Mouse (Mus musculus): ENCODE results near the gene Olfr324. TPM values are rescaled to one million over a fixed set of nuclear protein-coding genes. Genes with fewer than 3 reads are reported as not detected.

Olfr324 gene
- polyA plus RNA-seq, 1 experiment from 2014 or later = not detected

DNA sequence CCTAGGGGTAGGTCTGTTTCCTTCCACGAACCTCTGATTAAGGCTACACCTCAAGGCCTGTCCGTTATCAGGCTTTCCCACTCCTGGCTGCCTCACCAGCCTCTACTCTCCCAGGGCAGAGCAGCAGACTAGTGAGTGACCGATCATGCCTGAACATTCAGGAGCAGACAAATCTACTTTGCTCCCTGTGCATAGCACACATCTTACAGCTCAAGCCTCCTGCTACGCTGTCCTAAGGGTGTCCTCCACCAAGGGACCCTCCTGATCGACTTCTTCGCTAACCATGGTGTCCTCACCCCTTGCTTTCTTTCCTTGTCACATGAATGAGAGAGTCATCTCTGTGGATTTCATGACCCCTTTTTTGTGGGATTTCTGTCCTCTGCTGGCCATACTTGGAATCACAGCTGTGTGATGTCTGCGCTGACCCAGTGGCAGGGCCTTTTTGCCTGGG, 7.0 kb upstream of the Olfr324 start:
- Histone ChIP-seq H3K27me3 (replicated peaks; ENCODE audit: control insufficient read depth, insufficient read depth, low read length) (peaks cover 17% of the 10 kb centered on the region; the same call in 1 of the 2 replicates), H3K27ac (ENCODE audit: low read depth, low read length) (no peak overlapping the region), H3K4me1 (replicated peaks; ENCODE audit: control insufficient read depth, insufficient read depth, low read length) (no peaks in the 10 kb centered on the region), H3K4me2 (replicated peaks; ENCODE audit: low read depth) (no peak overlapping the region), H3K36me3 (ENCODE audit: control insufficient read depth, insufficient read depth) (no peaks in the 10 kb centered on the region), H3K9me3 (ENCODE audit: control insufficient read depth) (no peaks in the 10 kb centered on the region), H3K9ac (ENCODE audit: low read depth, low read length) (no peak overlapping the region), H3K4me3 (ENCODE audit: low read depth, low read length) (no peak overlapping the region)
- ATAC-seq = no peak
- 72% methylated on average over 7 of the region's 7 CpGs for WGBS
- peak; percentile 81 for TF ChIP-seq CTCF (IDR thresholded peaks at IDR 0.05; ENCODE audit: low read depth)

DNA sequence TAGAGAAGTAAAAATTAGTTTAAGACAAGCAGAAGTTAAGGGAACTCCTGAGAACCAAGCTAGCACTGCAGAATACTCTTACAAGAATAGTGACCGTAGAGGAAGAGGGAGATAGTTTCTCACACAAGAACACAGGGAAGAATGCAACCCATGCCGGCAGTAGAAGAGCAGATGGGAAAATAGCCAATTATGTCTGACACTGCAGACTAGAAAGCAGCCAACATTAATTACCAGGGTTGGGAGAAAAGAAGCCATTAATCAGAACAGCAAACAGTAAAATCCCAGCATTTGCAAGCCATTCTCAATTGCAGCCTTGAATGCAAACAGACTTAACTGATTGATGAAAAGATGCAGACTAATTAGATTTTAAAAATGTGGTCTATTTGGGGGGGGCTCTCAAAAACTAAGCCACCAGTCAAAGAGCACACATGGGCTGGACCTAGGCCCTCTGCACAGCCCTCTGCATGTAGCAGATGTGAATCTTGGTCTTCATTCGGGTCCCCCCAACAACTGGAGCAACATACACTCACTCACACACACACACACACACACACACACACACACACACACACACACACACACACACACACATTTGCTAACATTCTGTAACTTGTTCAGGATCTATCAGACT, 6.2 kb upstream of the Olfr324 start:
- no peaks in the 10 kb centered on the region for H3K4me1 ChIP-seq (replicated peaks; ENCODE audit: control insufficient read depth, insufficient read depth, low read length)
- H3K9ac ChIP-seq (ENCODE audit: low read depth, low read length) = no peak overlapping the region
- no peak overlapping the region for H3K4me3 ChIP-seq (ENCODE audit: low read depth, low read length)
- 66% methylated on average over 3 of the region's 3 CpGs for WGBS
- no peak overlapping the region for H3K27ac ChIP-seq (ENCODE audit: low read depth, low read length)
- H3K4me2 ChIP-seq (replicated peaks; ENCODE audit: low read depth) = no peak overlapping the region
- H3K9me3 ChIP-seq (ENCODE audit: control insufficient read depth) = no peaks in the 10 kb centered on the region
- H3K36me3 ChIP-seq (ENCODE audit: control insufficient read depth, insufficient read depth) = no peaks in the 10 kb centered on the region
- H3K27me3 ChIP-seq (replicated peaks; ENCODE audit: control insufficient read depth, insufficient read depth, low read length) = peaks cover 23% of the 10 kb centered on the region
- no peak for ATAC-seq
- no peak for TF ChIP-seq CTCF (IDR thresholded peaks at IDR 0.05; ENCODE audit: low read depth)

DNA sequence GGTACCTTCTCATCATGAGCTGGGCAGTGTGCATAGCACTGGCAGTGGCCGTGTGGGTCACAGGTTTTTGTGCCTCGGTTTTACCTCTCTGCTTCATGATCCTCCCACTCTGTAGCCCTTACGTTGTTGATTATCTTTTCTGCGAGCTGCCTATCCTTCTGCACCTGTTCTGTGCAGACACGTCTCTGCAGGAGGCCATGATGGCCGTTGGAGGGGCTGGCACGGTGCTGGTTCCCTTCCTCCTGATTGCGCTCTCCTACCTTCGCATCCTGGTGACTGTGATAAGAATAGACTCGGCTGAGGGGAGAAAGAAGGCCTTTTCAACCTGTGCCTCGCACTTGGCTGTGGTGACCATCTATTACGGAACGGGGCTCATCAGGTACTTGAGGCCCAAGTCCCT, 2.9 kb downstream of the Olfr324 start:
- Histone ChIP-seq H3K27me3 (replicated peaks; ENCODE audit: control insufficient read depth, insufficient read depth, low read length) (peaks cover 60% of the 10 kb centered on the region), H3K9ac (ENCODE audit: low read depth, low read length) (no peak overlapping the region), H3K4me2 (replicated peaks; ENCODE audit: low read depth) (no peak overlapping the region), H3K36me3 (ENCODE audit: control insufficient read depth, insufficient read depth) (no peaks in the 10 kb centered on the region), H3K4me1 (replicated peaks; ENCODE audit: control insufficient read depth, insufficient read depth, low read length) (no peaks in the 10 kb centered on the region), H3K4me3 (ENCODE audit: low read depth, low read length) (no peak overlapping the region), H3K9me3 (ENCODE audit: control insufficient read depth) (no peaks in the 10 kb centered on the region), H3K27ac (ENCODE audit: low read depth, low read length) (no peak overlapping the region)
- ATAC-seq = no peak
- no peak for TF ChIP-seq CTCF (IDR thresholded peaks at IDR 0.05; ENCODE audit: low read depth)
- 83% methylated on average over 13 of the region's 13 CpGs for WGBS

DNA sequence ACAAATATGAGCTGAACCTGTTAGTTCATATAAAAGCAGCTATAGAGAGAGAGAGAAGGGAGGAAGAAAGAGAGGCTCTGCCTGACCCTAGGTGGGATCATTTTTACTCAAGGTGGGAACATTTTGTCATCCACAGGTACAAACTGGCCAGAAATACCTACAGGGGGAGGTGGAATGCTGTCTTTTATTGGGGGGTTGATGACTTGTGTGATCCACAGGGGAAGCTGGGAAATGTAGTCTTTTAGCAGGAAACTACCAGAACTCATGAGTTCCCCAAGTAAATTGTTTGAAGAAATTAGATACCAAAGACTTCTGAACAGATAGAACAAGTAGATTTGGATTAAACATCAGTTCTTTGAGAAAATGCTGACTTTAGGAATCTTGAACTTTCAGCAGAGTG, 7.1 kb downstream of the Olfr324 start:
- Histone ChIP-seq H3K27me3 (replicated peaks; ENCODE audit: control insufficient read depth, insufficient read depth, low read length) (peaks cover 68% of the 10 kb centered on the region), H3K4me1 (replicated peaks; ENCODE audit: control insufficient read depth, insufficient read depth, low read length) (no peaks in the 10 kb centered on the region), H3K27ac (ENCODE audit: low read depth, low read length) (no peak overlapping the region), H3K4me2 (replicated peaks; ENCODE audit: low read depth) (no peak overlapping the region), H3K4me3 (ENCODE audit: low read depth, low read length) (no peak overlapping the region), H3K36me3 (ENCODE audit: control insufficient read depth, insufficient read depth) (no peaks in the 10 kb centered on the region), H3K9ac (ENCODE audit: low read depth, low read length) (no peak overlapping the region), H3K9me3 (ENCODE audit: control insufficient read depth) (no peaks in the 10 kb centered on the region)
- TF ChIP-seq CTCF (IDR thresholded peaks at IDR 0.05; ENCODE audit: low read depth) = no peak
- no peak for ATAC-seq

DNA sequence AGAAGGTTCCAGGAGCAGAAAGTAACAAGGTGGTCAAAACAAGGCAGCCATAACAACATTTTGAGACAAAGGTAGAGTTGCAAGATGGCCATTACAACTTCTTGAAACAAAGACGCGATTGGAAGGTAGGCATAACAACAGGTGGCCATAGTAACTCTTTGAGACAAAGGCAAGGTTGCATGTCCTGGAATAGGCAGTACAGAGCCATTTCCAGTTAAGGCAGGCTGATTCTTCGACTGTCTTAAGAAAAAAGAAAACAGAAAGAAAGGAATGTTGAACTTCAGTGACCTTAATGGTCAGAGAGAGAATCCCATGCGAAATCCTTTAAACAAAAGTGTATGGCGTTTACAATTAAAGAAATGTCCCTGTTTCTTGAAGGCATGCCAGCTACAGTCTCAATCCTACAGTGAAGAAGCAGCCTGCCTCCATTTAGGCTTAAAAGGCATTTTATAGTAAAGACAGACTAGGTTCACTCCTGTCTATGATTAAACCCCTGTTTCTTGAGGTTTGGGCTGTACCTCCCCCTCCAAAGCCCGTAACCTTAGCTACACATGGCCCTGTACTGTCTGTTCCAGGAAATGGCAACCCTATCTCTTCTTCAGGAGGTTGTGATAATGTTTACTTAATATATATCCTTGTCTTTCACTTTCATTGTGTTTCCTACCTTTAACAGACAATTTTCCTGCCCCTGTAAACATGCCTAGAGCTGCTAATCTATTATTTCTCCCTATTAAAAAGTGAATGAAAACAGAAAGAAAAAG, 8.1 kb downstream of the Olfr324 start:
- H3K27ac ChIP-seq (ENCODE audit: low read depth, low read length) = no peak overlapping the region
- no peaks in the 10 kb centered on the region for H3K4me1 ChIP-seq (replicated peaks; ENCODE audit: control insufficient read depth, insufficient read depth, low read length)
- peaks cover 59% of the 10 kb centered on the region for H3K27me3 ChIP-seq (replicated peaks; ENCODE audit: control insufficient read depth, insufficient read depth, low read length)
- no peak overlapping the region for H3K9ac ChIP-seq (ENCODE audit: low read depth, low read length)
- WGBS = 76% methylated on average over 6 of the region's 6 CpGs
- H3K4me3 ChIP-seq (ENCODE audit: low read depth, low read length) = no peak overlapping the region
- TF ChIP-seq CTCF (IDR thresholded peaks at IDR 0.05; ENCODE audit: low read depth) = no peak
- ATAC-seq = no peak
- H3K9me3 ChIP-seq (ENCODE audit: control insufficient read depth) = no peaks in the 10 kb centered on the region
- no peak overlapping the region for H3K4me2 ChIP-seq (replicated peaks; ENCODE audit: low read depth)
- H3K36me3 ChIP-seq (ENCODE audit: control insufficient read depth, insufficient read depth) = no peaks in the 10 kb centered on the region

DNA sequence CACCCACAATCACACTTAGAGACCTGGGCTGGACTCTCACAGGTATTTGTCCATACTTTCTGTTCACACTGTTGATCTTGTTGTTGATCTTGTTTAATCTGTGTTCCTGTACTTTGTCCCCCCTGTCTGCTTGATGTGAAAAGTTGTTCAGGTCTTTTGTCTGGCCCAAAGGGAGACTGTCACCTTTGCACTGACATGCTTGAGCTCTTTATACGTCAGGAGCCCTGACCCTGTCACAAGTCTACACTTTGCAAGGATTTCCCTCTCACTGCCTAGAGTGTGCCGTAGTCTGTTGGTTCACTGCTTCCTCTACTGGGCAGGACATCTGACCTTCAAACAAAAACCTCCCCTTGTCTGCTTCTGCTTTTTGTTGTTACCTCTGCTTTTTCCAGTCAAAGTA, 9.8 kb downstream of the Olfr324 start:
- 50% methylated on average over 2 of the region's 2 CpGs for WGBS
- Histone ChIP-seq H3K9me3 (ENCODE audit: control insufficient read depth) (no peaks in the 10 kb centered on the region), H3K27me3 (replicated peaks; ENCODE audit: control insufficient read depth, insufficient read depth, low read length) (peaks cover 66% of the 10 kb centered on the region), H3K4me3 (ENCODE audit: low read depth, low read length) (no peak overlapping the region), H3K4me2 (replicated peaks; ENCODE audit: low read depth) (no peak overlapping the region), H3K36me3 (ENCODE audit: control insufficient read depth, insufficient read depth) (no peaks in the 10 kb centered on the region), H3K4me1 (replicated peaks; ENCODE audit: control insufficient read depth, insufficient read depth, low read length) (no peaks in the 10 kb centered on the region), H3K9ac (ENCODE audit: low read depth, low read length) (no peak overlapping the region), H3K27ac (ENCODE audit: low read depth, low read length) (no peak overlapping the region)
- no peak for TF ChIP-seq CTCF (IDR thresholded peaks at IDR 0.05; ENCODE audit: low read depth)
- no peak for ATAC-seq

Data from intestine, postnatal 0 days (tissue).